Mouse (Mus musculus): ENCODE measurements at regions not wholly inside any gene's neighbourhood (a gene's known extent, or its start where the extent isn't known, plus 50 kb on each side); places are given as distances from the start of the nearest gene placed in this dataset.

GRCm38 (mm10) chr3:18932983-18933726 lies 695.3 kb downstream of the 1700064H15Rik start:
- H3K27me3 ChIP-seq (ENCODE audit: control insufficient read depth, insufficient read depth, low read length), result no peaks in the 10 kb centered on the region
- no peaks in the 10 kb centered on the region for H3K4me1 ChIP-seq (ENCODE audit: control insufficient read depth, insufficient read depth, low read length)
- TF ChIP-seq CTCF (IDR thresholded peaks at IDR 0.05; ENCODE audit: control insufficient read depth, insufficient read depth, insufficient replicate concordance, low read depth, low read length) (no peak), POLR2A (IDR thresholded peaks at IDR 0.05; ENCODE audit: control insufficient read depth, low read depth, low read length) (no peak)
- H3K27ac ChIP-seq (ENCODE audit: control insufficient read depth, insufficient read depth, low read depth, low read length), result no peak overlapping the region
- H3K4me3 ChIP-seq (ENCODE audit: control insufficient read depth, low read depth, low read length), result no peak overlapping the region
- no peaks in the 10 kb centered on the region for H3K36me3 ChIP-seq (ENCODE audit: control insufficient read depth, insufficient read depth, low read length)

GRCm38 (mm10) chr3:18934891-18935290 lies 693.6 kb downstream of the 1700064H15Rik start:
- H3K36me3 ChIP-seq (ENCODE audit: control insufficient read depth, insufficient read depth, low read length), result no peaks in the 10 kb centered on the region
- TF ChIP-seq POLR2A (IDR thresholded peaks at IDR 0.05; ENCODE audit: control insufficient read depth, low read depth, low read length) (no peak), CTCF (IDR thresholded peaks at IDR 0.05; ENCODE audit: control insufficient read depth, insufficient read depth, insufficient replicate concordance, low read depth, low read length) (no peak)
- H3K27ac ChIP-seq (ENCODE audit: control insufficient read depth, insufficient read depth, low read depth, low read length), result no peak overlapping the region
- H3K4me1 ChIP-seq (ENCODE audit: control insufficient read depth, insufficient read depth, low read length), result no peaks in the 10 kb centered on the region
- H3K4me3 ChIP-seq (ENCODE audit: control insufficient read depth, low read depth, low read length), result no peak overlapping the region
- H3K27me3 ChIP-seq (ENCODE audit: control insufficient read depth, insufficient read depth, low read length), result no peaks in the 10 kb centered on the region

DNA sequence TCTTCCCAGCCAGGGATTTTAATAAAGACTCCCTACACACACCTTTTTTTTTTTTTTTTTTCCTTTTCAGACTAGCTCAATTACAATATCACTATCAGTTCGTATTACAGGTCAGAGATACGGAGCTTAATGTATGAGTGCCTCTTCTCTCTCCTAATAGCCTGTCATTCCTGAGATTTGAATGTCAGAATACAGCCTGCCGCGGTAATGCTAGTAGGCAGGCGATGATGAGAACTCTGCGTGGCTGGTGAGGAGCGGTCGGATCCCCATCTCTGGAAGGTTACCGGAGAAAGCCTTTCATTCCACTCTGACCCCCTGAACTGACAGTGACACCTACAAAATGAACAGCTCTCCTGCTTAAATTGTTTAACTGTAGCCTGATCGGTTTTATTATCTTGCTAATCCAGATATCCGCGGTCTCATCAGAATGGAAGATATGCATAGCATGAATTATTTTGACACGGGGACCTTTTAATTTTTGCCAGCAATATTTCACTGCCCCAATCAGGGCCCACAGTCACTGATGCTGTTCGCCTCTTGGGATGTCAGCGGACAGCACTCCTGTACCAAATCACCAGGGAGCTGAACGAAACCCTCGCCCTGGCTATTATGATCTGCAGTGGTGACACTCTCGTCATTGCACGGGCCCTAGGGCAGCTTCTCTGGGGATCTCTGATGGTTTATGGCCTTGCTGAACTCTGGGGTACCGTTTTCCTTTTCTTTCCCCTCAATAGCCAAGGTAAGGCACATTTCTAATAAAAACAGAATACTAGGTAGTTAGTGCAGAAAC lies 690.9 kb downstream of the 1700064H15Rik start:
- H3K36me3 ChIP-seq (ENCODE audit: control insufficient read depth, insufficient read depth, low read length), result no peaks in the 10 kb centered on the region
- no peaks in the 10 kb centered on the region for H3K4me1 ChIP-seq (ENCODE audit: control insufficient read depth, insufficient read depth, low read length)
- no peak overlapping the region for H3K4me3 ChIP-seq (ENCODE audit: control insufficient read depth, low read depth, low read length)
- TF ChIP-seq CTCF (IDR thresholded peaks at IDR 0.05; ENCODE audit: control insufficient read depth, insufficient read depth, insufficient replicate concordance, low read depth, low read length) (no peak), POLR2A (IDR thresholded peaks at IDR 0.05; ENCODE audit: control insufficient read depth, low read depth, low read length) (no peak)
- H3K27me3 ChIP-seq (ENCODE audit: control insufficient read depth, insufficient read depth, low read length), result no peaks in the 10 kb centered on the region
- no peak overlapping the region for H3K27ac ChIP-seq (ENCODE audit: control insufficient read depth, insufficient read depth, low read depth, low read length)

DNA sequence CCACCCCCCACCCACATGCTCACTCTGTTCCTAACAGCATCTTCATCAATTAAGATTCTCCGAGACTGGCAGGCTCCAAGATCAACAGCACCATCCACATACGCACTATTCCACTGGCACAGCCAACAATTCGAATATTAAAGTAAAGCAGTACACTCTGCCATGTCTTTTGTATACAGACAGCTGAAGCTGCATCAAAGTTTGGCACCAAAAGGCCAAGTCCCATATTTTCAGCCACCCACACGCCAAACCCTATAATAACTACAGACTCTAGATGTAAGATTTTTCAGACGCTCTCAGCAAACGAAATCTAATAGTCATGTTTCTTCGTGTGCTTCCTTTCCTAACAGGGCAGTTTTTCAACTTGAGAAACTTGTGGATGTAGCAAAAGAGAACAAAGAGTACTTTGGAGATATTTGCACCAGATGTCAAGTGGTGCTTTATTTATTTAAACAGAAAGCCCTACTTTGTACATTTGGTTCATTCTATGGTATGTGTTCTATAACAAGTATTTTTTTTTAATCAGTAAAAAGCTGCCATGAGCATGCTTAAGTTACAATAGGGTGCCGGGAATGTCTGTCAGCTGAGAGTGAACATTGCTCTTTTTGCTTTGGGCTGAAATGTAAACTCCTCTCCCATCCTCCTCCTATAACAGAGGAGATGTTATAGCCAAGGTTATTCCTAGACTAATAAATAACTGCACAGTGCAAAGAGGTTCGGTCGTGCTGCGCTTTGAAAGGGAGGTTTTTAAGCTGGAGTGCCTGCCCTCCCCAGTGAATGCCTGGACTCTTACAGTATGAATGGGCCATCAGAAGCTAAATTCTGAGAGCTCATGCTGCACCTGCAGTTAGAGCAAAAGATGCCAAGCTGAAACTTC lies 686.9 kb downstream of the 1700064H15Rik start:
- H3K4me1 ChIP-seq (ENCODE audit: control insufficient read depth, insufficient read depth, low read length), result no peaks in the 10 kb centered on the region
- H3K36me3 ChIP-seq (ENCODE audit: control insufficient read depth, insufficient read depth, low read length), result no peaks in the 10 kb centered on the region
- H3K4me3 ChIP-seq (ENCODE audit: control insufficient read depth, low read depth, low read length), result no peak overlapping the region
- H3K27ac ChIP-seq (ENCODE audit: control insufficient read depth, insufficient read depth, low read depth, low read length), result no peak overlapping the region
- no peaks in the 10 kb centered on the region for H3K27me3 ChIP-seq (ENCODE audit: control insufficient read depth, insufficient read depth, low read length)
- TF ChIP-seq POLR2A (IDR thresholded peaks at IDR 0.05; ENCODE audit: control insufficient read depth, low read depth, low read length), result no peak
- no peak for TF ChIP-seq CTCF (IDR thresholded peaks at IDR 0.05; ENCODE audit: control insufficient read depth, insufficient read depth, insufficient replicate concordance, low read depth, low read length)

- no peaks in the 10 kb centered on the region for H3K27me3 ChIP-seq (ENCODE audit: control insufficient read depth, insufficient read depth, low read length)
- H3K27ac ChIP-seq (ENCODE audit: control insufficient read depth, insufficient read depth, low read depth, low read length), result no peak overlapping the region
- H3K4me1 ChIP-seq (ENCODE audit: control insufficient read depth, insufficient read depth, low read length), result no peaks in the 10 kb centered on the region
- H3K36me3 ChIP-seq (ENCODE audit: control insufficient read depth, insufficient read depth, low read length), result no peaks in the 10 kb centered on the region
- TF ChIP-seq POLR2A (IDR thresholded peaks at IDR 0.05; ENCODE audit: control insufficient read depth, low read depth, low read length) (no peak), CTCF (IDR thresholded peaks at IDR 0.05; ENCODE audit: control insufficient read depth, insufficient read depth, insufficient replicate concordance, low read depth, low read length) (no peak)
- no peak overlapping the region for H3K4me3 ChIP-seq (ENCODE audit: control insufficient read depth, low read depth, low read length)
These were observed 668.1 kb downstream of the 1700064H15Rik start for GRCm38 (mm10) chr3:18960341-18960740.

DNA sequence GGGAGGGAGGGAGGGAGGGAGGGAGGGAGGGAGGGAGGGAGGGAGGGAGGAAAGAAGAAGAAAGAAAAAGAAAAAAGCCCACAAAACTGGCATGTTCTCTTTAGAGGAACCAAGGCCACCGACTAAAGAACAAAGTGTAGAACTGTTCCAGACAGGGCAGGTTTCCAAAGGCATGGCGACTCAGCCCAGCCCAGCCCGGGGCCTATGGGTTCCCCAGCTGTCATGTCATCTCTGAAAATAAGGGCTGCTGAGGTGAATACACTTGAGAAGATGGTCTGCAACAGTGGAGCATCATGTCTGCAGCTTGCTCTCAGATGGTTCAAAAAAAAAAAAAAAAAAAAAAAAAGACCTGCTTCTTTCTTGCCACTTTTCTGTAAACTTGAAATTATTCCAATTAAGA lies 639.8 kb downstream of the 1700064H15Rik start:
- Histone ChIP-seq H3K27me3 (ENCODE audit: control insufficient read depth, insufficient read depth, low read length) (no peaks in the 10 kb centered on the region), H3K36me3 (ENCODE audit: control insufficient read depth, insufficient read depth, low read length) (no peaks in the 10 kb centered on the region), H3K4me3 (ENCODE audit: control insufficient read depth, low read depth, low read length) (no peak overlapping the region), H3K4me1 (ENCODE audit: control insufficient read depth, insufficient read depth, low read length) (no peaks in the 10 kb centered on the region), H3K27ac (ENCODE audit: control insufficient read depth, insufficient read depth, low read depth, low read length) (no peak overlapping the region)
- TF ChIP-seq POLR2A (IDR thresholded peaks at IDR 0.05; ENCODE audit: control insufficient read depth, low read depth, low read length) (no peak), CTCF (IDR thresholded peaks at IDR 0.05; ENCODE audit: control insufficient read depth, insufficient read depth, insufficient replicate concordance, low read depth, low read length) (no peak)

All from testis, adult 2 months (tissue).